Mouse (Mus musculus): ENCODE measurements around the gene Glod4. TPM values are rescaled to one million over a fixed set of nuclear protein-coding genes. Genes with fewer than 3 reads are reported as not detected.

Gene Glod4
- polyA plus RNA-seq, 1 experiment from 2014 or later = 92.9 TPM

DNA sequence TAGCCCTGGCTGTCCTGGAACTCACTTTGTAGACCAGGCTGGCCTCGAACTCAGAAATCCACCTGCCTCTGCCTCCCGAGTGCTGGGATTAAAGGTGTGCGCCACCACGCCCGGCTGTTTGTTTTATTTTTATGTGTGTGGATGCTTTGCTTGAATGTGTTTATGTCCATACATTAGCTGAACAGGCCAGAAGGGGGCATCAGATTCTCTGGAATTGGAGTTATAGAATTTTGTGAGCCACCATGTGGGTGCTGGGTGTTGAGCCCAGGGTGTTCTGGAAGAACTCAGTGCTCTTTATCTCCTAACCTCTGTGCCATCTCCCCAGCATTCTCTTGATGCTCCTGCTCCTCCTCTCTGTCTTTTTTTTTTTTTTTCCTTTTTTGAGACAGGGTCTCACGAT, 56.6 kb downstream of the Glod4 start:
- TF ChIP-seq EP300 (optimal IDR thresholded peaks at IDR 0.05) (no peak), CTCF (IDR thresholded peaks at IDR 0.05; ENCODE audit: low read depth) (peak; percentile 28)
- no peak for DNase-seq (ENCODE audit: low spot score)
- WGBS = 82% methylated on average over 5 of the region's 6 CpGs
- no peak for ATAC-seq (ENCODE audit: low FRiP score, low TSS enrichment)
- Histone ChIP-seq H3K4me1 (replicated peaks; ENCODE audit: control insufficient read depth, insufficient read depth) (no peaks in the 10 kb centered on the region), H3K4me2 (replicated peaks; ENCODE audit: low read depth) (no peak overlapping the region), H3K9ac (ENCODE audit: low read length) (no peak overlapping the region), H3K9me3 (ENCODE audit: control insufficient read depth, low read length) (no peaks in the 10 kb centered on the region), H3K27me3 (ENCODE audit: control insufficient read depth, insufficient read depth, low read length) (no peaks in the 10 kb centered on the region), H3K27ac (replicated peaks) (no peak overlapping the region), H3K4me3 (ENCODE audit: low read depth, low read length) (no peak overlapping the region), H3K36me3 (ENCODE audit: control insufficient read depth, insufficient read depth, low read length) (no peaks in the 10 kb centered on the region)

DNA sequence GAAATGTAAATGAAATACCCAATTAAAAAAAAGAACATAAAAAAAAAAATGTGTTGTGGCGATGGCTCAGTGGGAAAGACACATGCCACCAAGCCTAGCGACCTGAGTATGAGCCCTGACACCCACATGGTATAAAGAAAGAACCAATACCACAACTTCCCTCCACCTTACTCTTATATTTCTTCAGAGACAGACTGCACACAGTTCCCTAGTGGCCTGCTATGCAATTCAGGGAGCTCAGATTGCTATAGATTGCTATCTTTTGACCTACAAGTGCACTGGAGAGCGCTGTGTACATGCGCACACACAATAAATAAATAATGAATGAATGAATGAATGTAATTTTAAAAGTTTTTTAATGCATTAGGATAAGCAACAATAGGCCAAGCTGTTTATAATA, 59.8 kb downstream of the Glod4 start:
- ATAC-seq (ENCODE audit: low FRiP score, low TSS enrichment) = no peak
- no peak overlapping the region for H3K4me3 ChIP-seq (ENCODE audit: low read depth, low read length)
- no peak overlapping the region for H3K4me2 ChIP-seq (replicated peaks; ENCODE audit: low read depth)
- H3K9ac ChIP-seq (ENCODE audit: low read length) = no peak overlapping the region
- no peaks in the 10 kb centered on the region for H3K9me3 ChIP-seq (ENCODE audit: control insufficient read depth, low read length)
- H3K4me1 ChIP-seq (replicated peaks; ENCODE audit: control insufficient read depth, insufficient read depth) = 0 out of 2 replicates have a peak, but pooled peaks cover 1% of the 10 kb centered on the region
- H3K27ac ChIP-seq (replicated peaks) = no peak overlapping the region
- no peaks in the 10 kb centered on the region for H3K36me3 ChIP-seq (ENCODE audit: control insufficient read depth, insufficient read depth, low read length)
- 73% methylated on average over 4 of the region's 4 CpGs for WGBS
- H3K27me3 ChIP-seq (ENCODE audit: control insufficient read depth, insufficient read depth, low read length) = no peaks in the 10 kb centered on the region
- DNase-seq (ENCODE audit: low spot score) = no peak
- TF ChIP-seq EP300 (optimal IDR thresholded peaks at IDR 0.05) = no peak
- no peak for TF ChIP-seq CTCF (IDR thresholded peaks at IDR 0.05; ENCODE audit: low read depth)

DNA sequence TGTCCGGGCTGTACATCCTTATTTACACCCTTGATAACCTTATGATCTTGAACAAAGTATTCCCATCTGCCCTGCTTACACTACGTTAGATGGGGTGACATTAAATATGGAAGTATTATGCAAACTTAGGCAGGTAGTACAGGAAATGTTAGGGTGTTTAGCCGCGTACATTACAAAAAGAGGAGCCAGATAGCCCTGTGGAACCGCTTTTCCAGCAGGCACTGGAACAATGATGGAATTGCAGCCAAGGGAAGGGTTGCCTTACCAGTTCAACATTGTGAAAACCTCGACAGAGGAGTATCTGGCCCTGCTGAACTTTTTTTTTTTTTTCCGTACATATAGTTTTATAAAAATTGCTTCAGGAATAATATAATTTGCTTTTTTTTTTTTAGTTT, 63.4 kb downstream of the Glod4 start:
- Histone ChIP-seq H3K36me3 (ENCODE audit: control insufficient read depth, insufficient read depth, low read length) (no peaks in the 10 kb centered on the region), H3K4me1 (replicated peaks; ENCODE audit: control insufficient read depth, insufficient read depth) (0 out of 2 replicates have a peak, but pooled peaks cover 3% of the 10 kb centered on the region), H3K27ac (replicated peaks) (peak overlapping the region; percentile 86), H3K9me3 (ENCODE audit: control insufficient read depth, low read length) (no peaks in the 10 kb centered on the region), H3K4me2 (replicated peaks; ENCODE audit: low read depth) (peak overlapping the region; percentile 98), H3K27me3 (ENCODE audit: control insufficient read depth, insufficient read depth, low read length) (no peaks in the 10 kb centered on the region), H3K9ac (ENCODE audit: low read length) (peak overlapping the region; percentile 80), H3K4me3 (ENCODE audit: low read depth, low read length) (peak overlapping the region; percentile 77)
- no peak for ATAC-seq (ENCODE audit: low FRiP score, low TSS enrichment)
- TF ChIP-seq CTCF (IDR thresholded peaks at IDR 0.05; ENCODE audit: low read depth) (no peak), EP300 (optimal IDR thresholded peaks at IDR 0.05) (peak; percentile 82)
- no peak for DNase-seq (ENCODE audit: low spot score)
- WGBS = 14% methylated on average over 7 of the region's 7 CpGs

- Histone ChIP-seq H3K27ac (replicated peaks) (peak within 1 kb of the TSS; percentile 86), H3K4me1 (replicated peaks; ENCODE audit: control insufficient read depth, insufficient read depth) (0 out of 2 replicates have a peak, but pooled peaks cover 3% of the 10 kb centered on the region), H3K4me3 (ENCODE audit: low read depth, low read length) (peak within 1 kb of the TSS; percentile 77), H3K9ac (ENCODE audit: low read length) (peak within 1 kb of the TSS; percentile 80), H3K27me3 (ENCODE audit: control insufficient read depth, insufficient read depth, low read length) (no peaks in the 10 kb centered on the region), H3K36me3 (ENCODE audit: control insufficient read depth, insufficient read depth, low read length) (no peaks in the 10 kb centered on the region), H3K9me3 (ENCODE audit: control insufficient read depth, low read length) (no peaks in the 10 kb centered on the region), H3K4me2 (replicated peaks; ENCODE audit: low read depth) (peak within 1 kb of the TSS; percentile 98)
- peak; percentile 89 for ATAC-seq (ENCODE audit: low FRiP score, low TSS enrichment)
- TF ChIP-seq EP300 (optimal IDR thresholded peaks at IDR 0.05) (peak; percentile 6), CTCF (IDR thresholded peaks at IDR 0.05; ENCODE audit: low read depth) (no peak)
- peak; percentile 89 for DNase-seq (ENCODE audit: low spot score)
- under 1% methylated on average over 37 of the region's 37 CpGs for WGBS
Observed at GRCm38 (mm10) chr11:76179495-76180145, 63.9 kb downstream of the Glod4 start, which contains the start of the genes Vps53 and Fam57a. Gene Vps53, minus strand, starts transcription at chr11:76179647. Gene Fam57a, plus strand, starts transcription at chr11:76179671.

DNA sequence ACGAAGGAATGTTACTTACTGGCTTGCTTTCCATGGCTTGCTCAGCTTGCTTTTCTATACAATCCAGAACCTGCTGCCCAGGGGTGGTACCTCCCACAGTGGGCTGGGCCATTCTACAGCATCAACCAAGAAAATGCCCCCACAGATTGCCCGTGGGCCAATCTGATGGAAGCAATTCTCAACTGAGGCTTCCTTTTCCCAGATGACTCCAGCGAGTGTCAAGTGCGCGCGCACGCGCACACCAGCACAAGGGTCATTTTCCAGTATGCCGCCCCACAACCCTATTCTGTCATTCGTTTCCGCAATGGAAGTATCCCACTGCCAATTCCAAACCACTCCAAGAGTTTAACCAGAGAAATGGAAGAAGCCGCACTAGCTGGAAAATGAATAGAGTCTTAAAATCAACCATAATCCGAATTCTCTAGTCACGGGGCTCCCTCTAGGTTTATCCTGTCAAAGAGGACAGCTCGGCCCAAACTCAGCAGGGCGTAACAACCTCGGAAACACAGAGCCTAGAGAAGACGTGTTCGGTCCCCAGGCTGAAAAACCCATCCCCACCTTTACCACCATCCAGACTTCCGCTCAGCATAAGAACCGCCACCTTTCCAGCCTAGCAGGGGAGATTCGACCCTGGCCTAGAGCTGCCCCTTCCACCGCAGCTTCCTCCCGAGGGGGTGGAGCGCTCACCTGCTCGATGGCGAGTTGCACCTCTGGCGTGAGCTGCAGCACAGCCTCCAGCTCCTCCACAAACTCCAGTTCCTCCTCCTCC, 64.6 kb downstream of the Glod4 start:
- DNase-seq (ENCODE audit: low spot score) = peak; percentile 66
- H3K9me3 ChIP-seq (ENCODE audit: control insufficient read depth, low read length) = no peaks in the 10 kb centered on the region
- H3K27ac ChIP-seq (replicated peaks) = peak overlapping the region; percentile 86
- ATAC-seq (ENCODE audit: low FRiP score, low TSS enrichment) = peak; percentile 83
- H3K4me3 ChIP-seq (ENCODE audit: low read depth, low read length) = peak overlapping the region; percentile 77
- H3K4me1 ChIP-seq (replicated peaks; ENCODE audit: control insufficient read depth, insufficient read depth) = 0 out of 2 replicates have a peak, but pooled peaks cover 3% of the 10 kb centered on the region
- no peaks in the 10 kb centered on the region for H3K36me3 ChIP-seq (ENCODE audit: control insufficient read depth, insufficient read depth, low read length)
- H3K27me3 ChIP-seq (ENCODE audit: control insufficient read depth, insufficient read depth, low read length) = no peaks in the 10 kb centered on the region
- peak overlapping the region; percentile 98 for H3K4me2 ChIP-seq (replicated peaks; ENCODE audit: low read depth)
- 1% methylated on average over 28 of the region's 28 CpGs for WGBS
- H3K9ac ChIP-seq (ENCODE audit: low read length) = peak overlapping the region; percentile 80
- TF ChIP-seq EP300 (optimal IDR thresholded peaks at IDR 0.05) (peak; percentile 14), CTCF (IDR thresholded peaks at IDR 0.05; ENCODE audit: low read depth) (no peak)
